ENCODE assay signal across 18 mouse cellular contexts in genomic region chr5:99782806-99783205, GRCm38 (mm10).
"Had no signal": no experiment of that assay in that cellular context is flagged by ENCODE, and none has a peak within 500 bp of the region (broad histone marks: within the 10 kb centered on the region; RNA-seq: fewer than 3 reads in every experiment).

No protein-coding gene starts in this region.

- H3K9ac ChIP-seq: lung, embryonic 14.5 days; midbrain, embryonic 12.5 days; neural tube, embryonic 13.5 days; neural tube, embryonic 15.5 days had no signal

- H3K27ac ChIP-seq: midbrain, embryonic 10.5 days; midbrain, embryonic 12.5 days; neural tube, embryonic 13.5 days; neural tube, embryonic 15.5 days had no signal

- H3K4me3 ChIP-seq: midbrain, embryonic 10.5 days; midbrain, embryonic 12.5 days; myocyte; neural tube, embryonic 13.5 days; neural tube, embryonic 15.5 days had no signal

- H3K4me2 ChIP-seq: lung, embryonic 14.5 days; midbrain, embryonic 12.5 days; neural tube, embryonic 13.5 days; neural tube, embryonic 15.5 days had no signal

- H3K36me3 ChIP-seq: midbrain, embryonic 10.5 days; midbrain, embryonic 12.5 days; neural tube, embryonic 13.5 days; neural tube, embryonic 15.5 days had no signal

- ATAC-seq: midbrain, embryonic 16.5 days had no signal

- H3K9me3 ChIP-seq: midbrain, embryonic 10.5 days; midbrain, embryonic 12.5 days; neural tube, embryonic 13.5 days; neural tube, embryonic 15.5 days had no signal

- DNase-seq: lung, postnatal 10 days; lung, postnatal 4 days; midbrain, embryonic 14.5 days; retina, postnatal 1 day; right cerebral cortex, adult 18-20 months; right cerebral cortex, postnatal 25 days; right cerebral cortex, postnatal 4 days; spleen, adult 18-20 months; thymus, adult 18-20 months; thymus, postnatal 14 days; thymus, postnatal 36 days had no signal

- H3K27me3 ChIP-seq: neural tube, embryonic 13.5 days; neural tube, embryonic 15.5 days had no signal
